Mouse (Mus musculus): Measurements from ENCODE around the gene Slc22a12.

Gene Slc22a12

DNA sequence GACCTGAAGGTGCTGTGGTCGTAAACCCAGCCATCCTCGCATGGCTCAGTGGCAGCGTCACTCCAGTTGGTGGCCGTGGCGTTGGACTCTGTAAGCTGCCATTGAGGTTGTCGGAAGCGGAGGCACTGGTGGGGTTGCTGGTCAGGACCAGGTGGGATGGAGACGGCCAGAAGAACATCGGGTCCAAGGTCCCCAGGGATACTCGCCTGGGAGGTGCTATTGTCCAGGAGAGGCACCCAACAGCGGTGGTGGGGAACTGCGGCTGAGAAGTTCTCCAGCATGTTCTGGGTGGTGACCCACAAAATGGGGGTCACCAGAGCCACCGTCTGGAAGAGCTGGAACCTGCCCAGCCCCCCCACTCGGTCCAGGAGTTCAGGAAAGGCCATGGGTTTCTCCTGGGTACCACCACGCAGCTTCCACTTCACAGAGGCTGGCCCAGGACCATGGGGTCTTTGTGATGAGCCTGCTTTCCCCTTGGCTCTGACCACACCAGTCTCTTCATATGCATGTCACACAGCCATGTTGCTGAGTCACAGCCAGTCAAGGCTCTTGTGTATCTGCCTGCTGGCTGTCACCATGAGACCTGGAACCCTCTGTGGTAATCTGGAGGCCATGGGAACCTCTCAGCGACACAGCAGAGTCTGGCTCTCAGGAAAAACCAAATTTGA lies at the start of gene Slc22a12:
Gene Slc22a12 (minus strand): TSS at position 666 of the 668 bp plus-strand sequence.
- in situ Hi-C loops (cut with MboI; ENCODE audit: low sequenced_read_pairs), result no loop called here

DNA sequence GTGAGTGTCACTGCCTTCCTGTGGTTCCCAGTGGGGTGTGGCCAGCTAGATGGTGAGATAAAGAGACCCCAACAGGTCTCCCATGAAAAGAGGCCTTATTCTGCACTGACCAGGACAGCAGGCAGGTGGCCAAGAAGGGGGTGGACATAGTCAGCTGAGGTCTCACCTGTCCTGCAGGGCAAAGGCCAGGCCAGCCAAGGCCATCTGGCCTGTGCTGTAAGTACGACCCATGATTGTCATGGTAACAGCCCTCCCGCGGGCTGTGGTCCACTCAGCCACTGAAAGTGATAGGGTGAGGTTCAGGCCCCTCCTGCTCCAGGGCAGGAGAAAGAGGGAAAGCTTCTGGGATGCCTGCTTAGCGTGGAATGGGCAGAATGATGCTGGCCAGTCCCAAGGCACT lies 29.2 kb upstream of the Slc22a12 start:
- in situ Hi-C loops (cut with MboI; ENCODE audit: low sequenced_read_pairs), result no loop called here

DNA sequence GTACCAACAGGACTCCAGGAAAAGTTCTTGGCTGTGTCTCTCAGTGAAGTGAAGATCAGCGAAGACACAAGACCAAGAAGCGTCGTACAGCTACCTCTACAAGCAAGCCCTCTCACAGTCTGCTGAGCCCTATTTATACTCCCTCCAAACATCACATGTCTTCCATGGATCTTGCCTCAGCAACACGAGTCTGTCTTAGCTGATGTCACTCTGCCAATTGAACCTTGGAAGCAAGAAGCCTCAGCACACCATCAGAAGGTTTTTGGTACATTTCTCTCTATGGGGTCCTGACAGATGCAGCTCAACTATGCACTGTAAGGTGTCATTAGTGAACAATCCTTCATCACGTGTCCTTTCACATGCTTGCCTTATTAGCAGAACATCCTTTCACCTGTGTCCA lies 28.6 kb upstream of the Slc22a12 start:
- in situ Hi-C loops (cut with MboI; ENCODE audit: low sequenced_read_pairs), result no loop called here

DNA sequence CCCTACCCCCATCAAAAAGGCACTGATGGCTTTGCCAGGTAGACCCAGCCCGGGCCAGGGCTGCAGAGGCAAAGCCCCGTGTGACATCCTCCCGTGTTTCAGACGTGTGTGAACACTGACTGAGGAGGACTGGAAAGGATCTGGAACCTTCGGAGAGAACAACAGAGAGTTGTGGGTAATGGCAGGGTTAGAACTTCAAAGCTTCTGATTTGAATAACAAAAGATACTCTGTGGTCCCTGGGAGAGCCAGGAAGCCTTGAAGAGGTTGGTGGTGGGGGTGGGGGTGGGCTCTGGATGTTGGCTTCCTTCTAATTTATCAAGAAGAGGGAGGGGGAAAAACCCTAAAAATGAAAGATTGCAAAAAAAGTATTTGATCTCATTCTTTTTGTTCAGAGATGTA lies 26.7 kb upstream of the Slc22a12 start:
- in situ Hi-C loops (cut with MboI; ENCODE audit: low sequenced_read_pairs), result no loop called here

DNA sequence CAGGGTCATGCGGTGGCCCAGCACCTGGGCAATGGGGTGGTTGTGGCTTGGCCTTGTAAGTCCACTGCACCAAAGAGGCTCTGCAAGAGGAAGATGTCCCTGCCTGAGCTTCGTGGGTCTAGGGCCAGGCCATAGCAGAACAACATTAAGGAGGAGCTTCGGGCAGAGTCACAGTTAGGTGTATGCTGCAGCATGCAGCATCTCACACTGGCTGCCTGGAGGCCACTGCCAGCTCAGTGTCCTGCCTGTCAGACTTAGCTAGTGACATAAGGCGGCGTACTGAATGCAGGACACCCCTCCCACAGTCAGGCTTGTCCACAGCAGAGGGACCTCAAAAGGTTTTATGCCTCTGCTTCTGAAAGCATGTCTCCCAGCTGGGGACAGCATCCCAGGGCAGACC lies 26.2 kb upstream of the Slc22a12 start:
- in situ Hi-C loops (cut with MboI; ENCODE audit: low sequenced_read_pairs), result no loop called here

DNA sequence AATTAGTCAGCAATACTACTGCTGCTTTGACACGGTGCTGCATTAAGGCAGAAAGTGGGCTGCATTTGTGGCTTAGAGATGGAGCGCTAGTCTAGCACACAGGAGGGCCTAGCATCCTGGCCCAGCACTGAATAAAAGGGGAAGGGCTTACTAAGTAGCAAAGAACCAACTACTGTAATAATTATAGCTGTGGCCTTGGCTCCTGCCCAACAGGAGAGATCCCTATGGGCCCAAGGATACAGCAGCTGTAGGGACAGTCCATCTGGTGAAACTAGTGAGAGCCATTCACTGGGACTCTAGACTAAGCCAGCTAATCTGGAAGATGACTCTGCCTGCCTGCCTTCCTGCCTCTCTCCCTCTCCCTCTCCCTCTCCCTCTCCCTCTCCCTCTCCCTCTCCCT lies 23.6 kb upstream of the Slc22a12 start:
- in situ Hi-C loops (cut with MboI; ENCODE audit: low sequenced_read_pairs), result no loop called here

DNA sequence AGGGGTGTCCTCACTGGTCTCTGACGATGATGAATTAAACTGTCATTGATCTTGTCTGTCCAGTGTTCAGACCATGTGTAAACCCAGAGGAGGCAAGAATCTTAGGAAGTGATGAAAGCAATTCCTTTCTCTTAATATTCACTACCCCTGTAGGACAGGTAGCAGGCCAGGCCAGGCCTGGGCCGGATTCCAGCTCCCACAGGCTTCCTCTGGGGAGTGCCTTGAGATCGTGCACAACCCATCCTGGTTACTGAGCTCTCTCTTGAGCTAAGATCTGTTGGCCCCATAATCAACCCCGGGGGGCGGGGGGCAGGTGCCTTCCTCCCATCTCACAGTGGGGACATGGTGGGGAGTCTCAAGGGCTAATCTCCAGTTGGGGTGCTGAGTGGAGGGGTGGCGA lies 22.3 kb upstream of the Slc22a12 start:
- in situ Hi-C loops (cut with MboI; ENCODE audit: low sequenced_read_pairs), result no loop called here

DNA sequence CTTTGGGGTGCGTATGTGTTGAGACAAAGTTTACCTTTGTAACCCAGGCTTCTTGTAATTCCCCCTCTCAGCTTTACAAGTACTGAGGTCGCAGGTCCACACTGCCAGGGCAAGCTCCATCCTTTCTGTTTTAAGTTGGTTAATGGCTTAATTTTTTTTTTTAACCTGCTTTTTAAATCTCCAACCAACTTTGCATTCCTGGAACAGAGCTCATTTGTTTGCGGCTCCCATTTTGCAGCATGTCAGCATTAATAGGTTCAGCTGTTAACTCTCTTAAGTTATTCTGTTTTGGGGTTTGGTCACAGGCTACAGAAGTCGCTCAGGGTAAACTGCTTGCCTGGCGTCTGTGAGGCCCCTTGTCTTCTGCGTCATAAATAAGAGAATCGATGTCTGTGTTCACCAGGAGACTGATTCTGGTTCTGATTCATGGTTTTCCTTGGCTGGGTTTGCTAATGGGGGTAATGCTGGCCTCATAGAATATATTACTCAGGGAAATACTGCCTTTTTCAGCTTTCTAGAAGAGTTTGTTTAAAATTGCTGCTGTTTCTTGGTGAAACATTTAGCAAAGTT lies 17.5 kb upstream of the Slc22a12 start:
- in situ Hi-C loops (cut with MboI; ENCODE audit: low sequenced_read_pairs), result no loop called here

DNA sequence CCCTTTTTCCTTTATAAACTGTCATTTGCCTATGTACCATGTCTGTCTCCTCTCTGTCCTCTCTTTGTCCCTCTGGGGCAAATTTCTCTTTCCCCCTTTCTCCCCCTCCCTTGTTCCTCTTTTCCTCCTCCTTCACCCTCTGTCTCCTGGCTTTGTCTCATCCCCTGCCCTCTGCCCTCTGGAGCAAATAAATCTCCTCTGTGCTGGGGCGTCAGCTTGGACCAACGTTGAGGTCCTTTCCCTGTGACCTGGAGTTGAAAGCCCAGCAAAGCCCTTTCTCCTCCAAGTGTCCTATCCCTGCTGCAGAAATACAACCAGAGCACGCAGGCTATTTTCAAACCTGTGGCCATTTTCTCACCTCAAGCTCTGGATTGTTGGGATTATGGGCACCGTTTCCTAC lies 16.7 kb upstream of the Slc22a12 start:
- in situ Hi-C loops (cut with MboI; ENCODE audit: low sequenced_read_pairs), result no loop called here

DNA sequence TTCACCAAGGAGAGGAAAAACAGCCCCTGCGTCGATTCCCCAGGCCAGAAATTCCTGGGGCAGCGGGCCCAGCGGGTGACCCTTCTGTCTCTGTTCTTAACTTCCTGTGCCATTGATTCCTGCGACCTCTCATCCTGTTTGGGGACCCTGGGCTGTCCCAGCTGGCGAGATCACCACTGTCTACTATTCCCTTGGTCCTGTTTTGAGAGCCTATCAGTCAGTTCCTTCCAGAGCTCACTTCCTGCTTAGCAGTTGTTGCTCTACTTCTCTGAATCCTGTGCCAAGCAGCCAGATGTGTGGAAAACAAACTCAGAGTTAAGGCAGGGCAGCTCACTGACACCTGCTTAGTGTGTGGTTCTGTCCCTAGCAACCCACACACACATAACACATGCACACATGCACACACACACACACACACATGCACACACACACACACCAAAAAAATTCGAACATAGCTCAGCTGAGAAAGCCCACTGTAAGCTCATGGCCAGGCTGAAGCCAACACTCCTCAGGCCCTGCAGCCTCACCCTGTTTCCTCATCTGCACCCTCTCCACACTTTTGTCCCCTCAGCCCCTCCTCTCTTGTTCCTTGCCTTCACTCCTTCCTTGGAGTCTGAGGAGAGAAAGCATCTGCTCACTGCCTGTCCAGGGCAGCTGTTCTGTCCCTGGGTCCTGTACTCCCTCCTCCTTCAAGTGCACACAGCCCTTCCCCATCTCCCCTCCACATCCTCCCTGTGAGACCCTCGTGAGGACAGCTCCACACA lies 11.2 kb upstream of the Slc22a12 start:
- in situ Hi-C loops (cut with MboI; ENCODE audit: low sequenced_read_pairs), result no loop called here

DNA sequence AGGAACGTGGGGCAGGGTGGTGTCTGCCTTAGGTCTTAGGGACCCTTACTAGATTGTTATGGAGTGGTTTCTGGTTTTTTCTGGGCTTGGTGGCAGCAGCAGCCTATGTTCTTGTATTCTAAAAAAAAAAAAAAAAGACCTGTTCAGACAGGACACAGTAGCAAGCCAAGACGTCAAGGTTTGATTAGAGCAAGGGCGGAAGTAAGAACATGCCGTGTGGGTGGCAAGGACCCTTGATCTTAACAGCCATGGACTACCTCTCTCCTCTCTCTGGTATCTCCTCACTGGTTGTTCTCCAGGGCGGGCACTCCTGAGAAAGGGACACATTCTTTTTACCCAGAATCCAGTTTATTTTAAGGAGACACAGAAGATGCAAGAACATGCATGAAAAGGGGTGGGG lies 10.3 kb upstream of the Slc22a12 start:
- in situ Hi-C loops (cut with MboI; ENCODE audit: low sequenced_read_pairs), result no loop called here

DNA sequence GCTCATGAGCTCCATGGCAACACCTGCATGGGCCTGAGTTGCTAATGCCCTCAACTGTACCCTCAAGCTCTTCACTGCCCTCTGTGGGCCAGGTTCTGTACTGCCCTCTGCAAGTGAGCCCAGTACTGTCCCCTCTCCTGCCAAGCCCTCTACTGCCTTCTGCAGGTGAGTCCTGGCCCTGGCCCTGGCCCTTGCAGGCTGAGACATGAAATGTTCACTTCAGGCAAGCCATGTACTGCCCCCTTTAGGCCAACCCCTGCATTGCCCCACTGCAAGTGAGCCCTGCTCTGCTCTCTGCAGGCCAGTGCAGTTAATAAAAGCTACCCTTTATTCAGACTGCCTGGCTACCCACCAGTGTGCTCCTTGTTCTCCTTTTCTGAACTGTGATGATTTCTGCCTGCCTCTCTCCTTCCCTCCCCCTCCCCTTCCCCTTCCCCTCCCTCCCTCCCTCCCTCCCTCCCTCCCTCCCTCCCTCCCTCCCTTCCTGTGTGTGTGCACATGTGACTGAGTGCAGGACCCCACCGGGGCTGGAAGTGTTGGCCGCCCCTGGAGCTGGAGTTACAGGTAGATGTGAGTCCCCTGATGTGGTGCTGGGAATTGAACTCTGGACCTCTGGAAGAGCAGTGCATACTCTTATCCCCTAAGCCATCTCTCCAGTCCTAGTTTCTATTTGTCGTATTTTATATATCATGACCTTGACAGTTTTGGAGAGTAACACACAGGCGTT lies 9.6 kb upstream of the Slc22a12 start:
- in situ Hi-C loops (cut with MboI; ENCODE audit: low sequenced_read_pairs), result no loop called here

DNA sequence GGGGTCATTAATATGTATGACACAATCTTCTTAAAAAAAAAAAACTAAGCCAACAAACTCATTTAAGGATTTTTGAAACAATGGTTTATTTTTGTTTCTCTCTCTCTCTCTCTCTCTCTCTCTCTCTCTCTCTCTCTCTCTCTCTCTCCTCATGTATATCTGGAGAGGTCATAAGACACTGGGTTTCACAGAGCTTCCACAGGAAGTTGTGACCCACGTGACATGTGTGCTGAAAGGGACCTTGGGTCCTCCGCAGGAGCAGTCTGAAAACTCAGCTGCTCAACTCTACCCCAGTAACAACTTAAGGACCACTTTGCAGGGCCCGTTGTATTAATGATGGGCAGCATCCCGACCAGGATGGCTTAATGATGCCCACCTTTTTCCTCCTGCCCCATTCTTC lies 8.4 kb upstream of the Slc22a12 start:
- in situ Hi-C loops (cut with MboI; ENCODE audit: low sequenced_read_pairs), result no loop called here

DNA sequence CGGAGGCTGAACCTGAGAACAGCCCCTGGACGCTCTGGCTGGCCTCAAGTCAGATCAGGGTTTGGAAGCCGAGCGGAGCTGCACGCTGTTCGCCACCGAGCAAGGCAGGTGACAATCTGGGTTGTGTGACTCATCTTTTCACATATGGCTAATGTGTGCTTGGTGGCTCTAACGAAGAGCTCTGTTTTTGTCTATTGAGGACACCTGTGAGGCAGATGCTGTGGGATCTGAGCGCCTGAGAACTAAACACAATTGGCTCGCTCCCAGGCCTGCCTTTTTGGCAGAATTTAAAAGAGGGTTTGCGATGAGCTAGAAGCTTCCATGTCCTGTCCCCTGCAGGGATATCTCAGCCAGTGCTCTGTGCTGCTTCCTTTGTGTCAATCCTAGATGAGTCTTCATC lies 6.7 kb upstream of the Slc22a12 start:
- in situ Hi-C loops (cut with MboI; ENCODE audit: low sequenced_read_pairs), result no loop called here

DNA sequence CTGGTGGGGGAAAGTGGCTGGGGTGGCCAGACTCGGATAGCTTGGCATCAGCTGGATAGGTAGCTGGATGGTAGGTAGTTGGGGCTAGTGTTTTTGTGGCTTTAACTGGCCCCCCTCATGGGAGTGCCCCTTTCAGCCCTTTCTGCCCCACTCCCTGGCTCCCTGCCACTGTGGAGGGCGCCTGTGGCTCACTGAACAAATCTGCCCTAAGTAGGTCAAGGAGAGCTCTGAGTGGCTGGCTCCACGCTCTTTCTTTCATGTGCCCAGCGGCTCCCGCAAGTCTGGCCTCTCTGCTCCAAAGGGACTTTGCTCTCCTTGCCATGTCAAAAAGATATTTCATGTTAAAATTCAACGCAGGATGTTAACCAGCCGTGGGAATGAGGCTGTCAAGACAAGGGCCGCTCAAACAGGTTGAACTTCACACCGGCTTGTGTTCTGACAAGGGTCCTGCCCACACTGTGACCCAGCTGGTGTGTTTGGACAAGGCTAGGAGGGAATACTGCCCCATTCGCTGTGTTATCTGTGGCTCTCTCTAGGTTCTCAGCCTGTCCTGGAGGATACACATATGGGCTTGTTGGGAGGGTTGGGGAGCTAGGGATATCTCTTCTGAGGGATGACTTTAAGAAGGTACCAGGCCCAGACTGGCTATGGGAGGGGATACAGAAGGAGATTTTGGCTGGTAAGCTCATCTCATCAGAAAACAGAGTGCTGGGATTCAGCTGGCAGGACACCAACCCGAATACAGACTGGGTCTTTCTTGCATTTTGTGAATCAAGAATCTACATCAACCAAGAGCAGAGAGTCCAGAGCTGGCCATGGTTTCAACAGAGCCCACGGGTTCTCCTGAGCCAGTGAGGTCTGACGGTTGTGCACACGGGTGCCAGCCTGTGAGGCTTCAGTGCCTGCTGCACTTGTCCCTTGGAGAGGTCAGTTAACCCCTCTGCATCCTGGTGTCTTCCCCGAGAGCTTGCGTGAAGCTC lies 5.9 kb upstream of the Slc22a12 start:
- in situ Hi-C loops (cut with MboI; ENCODE audit: low sequenced_read_pairs), result no loop called here

DNA sequence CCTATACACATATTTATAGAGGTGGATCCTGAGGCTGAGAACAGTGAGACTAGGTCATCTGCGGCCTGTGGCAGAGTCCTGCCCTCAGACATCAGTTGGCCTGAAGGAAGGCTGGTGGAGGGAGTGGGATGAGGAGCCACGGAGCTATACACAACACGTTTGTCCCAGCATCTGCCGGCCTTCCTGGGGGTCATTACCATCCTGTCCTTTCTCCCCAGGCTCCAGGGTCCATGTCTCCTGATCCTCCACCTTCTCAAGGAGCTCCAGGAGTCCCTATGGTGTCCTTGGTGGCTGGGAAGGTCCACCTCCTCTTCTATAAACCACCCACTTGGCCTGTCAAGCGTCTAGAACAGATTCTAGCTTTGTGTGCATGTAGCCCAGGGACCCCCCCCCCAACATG lies 5.0 kb upstream of the Slc22a12 start:
- in situ Hi-C loops (cut with MboI; ENCODE audit: low sequenced_read_pairs), result no loop called here

DNA sequence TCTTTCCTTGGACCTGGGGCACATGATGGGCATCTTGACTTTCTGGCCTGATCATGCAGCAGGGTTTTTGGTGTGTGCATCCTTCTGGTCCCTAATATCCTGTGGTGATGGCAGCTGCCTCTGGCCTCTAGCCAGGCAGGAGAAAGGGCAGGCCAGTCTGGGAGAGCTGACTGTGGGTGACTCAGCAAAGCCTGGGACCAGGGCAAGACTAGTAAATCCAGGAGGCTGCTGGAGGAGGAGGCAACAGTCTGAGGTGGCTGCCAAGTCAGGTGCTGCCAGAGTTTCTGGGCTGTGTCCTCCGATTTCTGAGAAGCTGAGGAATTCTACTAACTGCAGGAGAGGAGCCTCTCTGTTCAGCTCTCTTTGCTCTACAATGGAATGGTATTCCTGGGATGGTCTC lies 3.3 kb upstream of the Slc22a12 start:
- in situ Hi-C loops (cut with MboI; ENCODE audit: low sequenced_read_pairs), result no loop called here

DNA sequence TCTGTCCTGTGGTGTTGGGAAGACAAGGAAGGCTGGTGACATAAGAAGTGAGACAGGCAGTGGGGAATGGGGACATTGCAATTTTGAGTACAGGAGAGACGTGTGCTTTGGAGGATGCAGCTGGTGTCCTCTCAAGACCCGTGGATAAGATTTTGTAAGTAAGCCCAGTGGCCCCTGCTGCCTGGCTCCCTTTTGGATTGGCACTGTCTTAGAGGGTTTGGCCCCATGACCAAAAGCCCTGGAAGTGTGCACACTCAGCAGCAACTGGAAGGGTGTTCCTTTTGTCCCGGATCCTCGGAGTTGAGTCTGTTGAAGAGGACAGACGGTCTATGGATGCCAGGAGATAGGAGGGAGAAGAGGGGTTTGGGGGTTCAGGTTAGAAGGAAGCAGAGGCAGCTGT lies 2.6 kb upstream of the Slc22a12 start:
- in situ Hi-C loops (cut with MboI; ENCODE audit: low sequenced_read_pairs), result no loop called here

DNA sequence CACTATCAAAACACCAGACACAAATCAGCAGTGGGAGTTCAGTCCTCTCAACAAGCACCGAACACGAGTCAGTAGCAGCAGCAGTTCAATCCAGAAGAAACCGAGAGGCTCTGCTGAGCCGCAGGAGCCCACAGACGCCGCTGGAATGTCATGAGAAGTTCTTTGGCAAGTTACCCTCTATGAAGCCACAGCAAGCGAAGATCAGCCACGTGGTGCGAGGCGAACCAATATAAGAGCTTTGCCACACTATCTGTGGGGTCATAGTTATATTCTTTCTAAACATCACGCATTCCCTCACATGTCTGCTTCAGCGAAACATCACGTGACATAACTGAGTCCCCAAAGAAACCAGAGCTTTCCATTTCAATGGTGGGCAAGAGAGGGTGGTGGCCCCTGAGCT lies 1.9 kb upstream of the Slc22a12 start:
- in situ Hi-C loops (cut with MboI; ENCODE audit: low sequenced_read_pairs), result no loop called here

DNA sequence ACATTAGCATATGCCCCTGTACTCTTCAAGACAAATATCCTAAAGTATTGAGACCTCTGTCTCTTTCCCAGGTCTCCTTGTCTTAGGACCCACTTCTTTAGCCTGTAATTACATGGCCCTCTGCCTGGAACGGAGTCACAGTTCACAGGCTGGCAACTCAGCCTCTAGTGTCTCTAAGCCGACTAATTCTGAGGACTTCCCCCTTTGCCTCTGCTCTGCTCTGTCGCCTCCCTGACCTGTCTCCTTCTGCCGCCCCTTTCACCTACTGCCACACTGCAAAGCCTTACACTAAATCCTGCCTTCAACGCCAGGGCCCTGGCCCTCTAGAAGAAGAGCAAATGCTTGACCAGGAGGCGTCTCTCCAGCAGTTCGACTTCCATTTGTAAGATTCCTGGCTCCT lies 686 bp upstream of the Slc22a12 start:
- in situ Hi-C loops (cut with MboI; ENCODE audit: low sequenced_read_pairs), result no loop called here

DNA sequence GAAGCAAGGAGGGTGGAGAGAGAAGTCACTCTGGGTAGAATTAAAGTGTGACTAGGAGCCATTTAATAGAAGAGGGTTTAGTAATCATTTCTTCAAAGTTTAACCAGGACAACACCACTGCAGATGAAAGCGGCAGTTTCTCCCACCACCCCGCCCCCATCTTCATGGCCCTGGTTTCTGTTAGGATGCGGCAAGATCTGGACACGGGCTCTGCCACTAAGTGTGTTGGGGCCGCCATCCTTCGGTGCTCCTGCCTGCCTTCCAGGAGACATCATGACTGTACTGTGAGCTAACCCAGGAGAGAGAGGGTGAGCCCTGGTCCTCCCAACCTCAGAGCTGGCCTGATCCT lies 177 bp upstream of the Slc22a12 start:
- in situ Hi-C loops (cut with MboI; ENCODE audit: low sequenced_read_pairs), result no loop called here

Data from CH12F3 (cell line).